Mouse (Mus musculus): ENCODE measurements around the gene Sod3. TPM values are rescaled to one million over a fixed set of nuclear protein-coding genes. Genes with fewer than 3 reads are reported as not detected.

Gene Sod3
- total and polyA plus RNA-seq, 3 experiments = 0.05 TPM; not detected in 2

GRCm38 (mm10) chr5:52410197-52410596, 46.6 kb downstream of the Sod3 start:
- Histone ChIP-seq H3K27me3 (ENCODE audit: insufficient read depth, low read length) (no peaks in the 10 kb centered on the region), H3K36me3 (replicated peaks) (no peaks in the 10 kb centered on the region), H3K4me3 (ENCODE audit: low read depth, low read length) (no peak overlapping the region), H3K4me1 (ENCODE audit: insufficient read depth, low read depth, low read length) (no peaks in the 10 kb centered on the region), H3K9me3 (replicated peaks) (peaks cover 49% of the 10 kb centered on the region)
- no peak for TF ChIP-seq GATA1 (IDR thresholded peaks at IDR 0.05; ENCODE audit: borderline replicate concordance, low read length)
- TF ChIP-seq TAL1 (conservative IDR thresholded peaks at IDR 0.05; ENCODE audit: low read depth, low read length) = no peak
- TF ChIP-seq POLR2AphosphoS5 (IDR thresholded peaks at IDR 0.05; ENCODE audit: insufficient replicate concordance, low read depth, low read length) = no peak
- TF ChIP-seq GATA2 (IDR thresholded peaks at IDR 0.05; ENCODE audit: borderline replicate concordance, low read depth, low read length) = no peak
- TF ChIP-seq CTCF (IDR thresholded peaks at IDR 0.05; ENCODE audit: low read depth, low read length) = no peak
- DNase-seq (ENCODE audit: low spot score) = no peak
- no peak for ATAC-seq (ENCODE audit: extremely low read depth, insufficient number of reproducible peaks, low FRiP score, poor library complexity, severe bottlenecking)

GRCm38 (mm10) chr5:52411567-52411966, 48.0 kb downstream of the Sod3 start:
- Histone ChIP-seq H3K27me3 (ENCODE audit: insufficient read depth, low read length) (no peaks in the 10 kb centered on the region), H3K4me3 (ENCODE audit: low read depth, low read length) (no peak overlapping the region), H3K36me3 (replicated peaks) (no peaks in the 10 kb centered on the region), H3K9me3 (replicated peaks) (peaks cover 43% of the 10 kb centered on the region), H3K4me1 (ENCODE audit: insufficient read depth, low read depth, low read length) (no peaks in the 10 kb centered on the region)
- DNase-seq (ENCODE audit: low spot score) (no peak), ATAC-seq (ENCODE audit: extremely low read depth, insufficient number of reproducible peaks, low FRiP score, poor library complexity, severe bottlenecking) (no peak)
- TF ChIP-seq GATA2 (IDR thresholded peaks at IDR 0.05; ENCODE audit: borderline replicate concordance, low read depth, low read length) (no peak), CTCF (IDR thresholded peaks at IDR 0.05; ENCODE audit: low read depth, low read length) (no peak), POLR2AphosphoS5 (IDR thresholded peaks at IDR 0.05; ENCODE audit: insufficient replicate concordance, low read depth, low read length) (no peak), TAL1 (conservative IDR thresholded peaks at IDR 0.05; ENCODE audit: low read depth, low read length) (no peak), GATA1 (IDR thresholded peaks at IDR 0.05; ENCODE audit: borderline replicate concordance, low read length) (no peak)

- no peaks in the 10 kb centered on the region for H3K36me3 ChIP-seq (replicated peaks)
- TF ChIP-seq GATA1 (IDR thresholded peaks at IDR 0.05; ENCODE audit: borderline replicate concordance, low read length) = no peak
- no peak for TF ChIP-seq TAL1 (conservative IDR thresholded peaks at IDR 0.05; ENCODE audit: low read depth, low read length)
- no peak for TF ChIP-seq POLR2AphosphoS5 (IDR thresholded peaks at IDR 0.05; ENCODE audit: insufficient replicate concordance, low read depth, low read length)
- no peak for TF ChIP-seq GATA2 (IDR thresholded peaks at IDR 0.05; ENCODE audit: borderline replicate concordance, low read depth, low read length)
- TF ChIP-seq CTCF (IDR thresholded peaks at IDR 0.05; ENCODE audit: low read depth, low read length) = no peak
- no peaks in the 10 kb centered on the region for H3K27me3 ChIP-seq (ENCODE audit: insufficient read depth, low read length)
- H3K4me1 ChIP-seq (ENCODE audit: insufficient read depth, low read depth, low read length) = no peaks in the 10 kb centered on the region
- peaks cover 31% of the 10 kb centered on the region for H3K9me3 ChIP-seq (replicated peaks)
- no peak for ATAC-seq (ENCODE audit: extremely low read depth, insufficient number of reproducible peaks, low FRiP score, poor library complexity, severe bottlenecking)
- DNase-seq (ENCODE audit: low spot score) = no peak
- no peak overlapping the region for H3K4me3 ChIP-seq (ENCODE audit: low read depth, low read length)
Measured at GRCm38 (mm10) chr5:52415193-52415592, 51.6 kb downstream of the Sod3 start.

DNA sequence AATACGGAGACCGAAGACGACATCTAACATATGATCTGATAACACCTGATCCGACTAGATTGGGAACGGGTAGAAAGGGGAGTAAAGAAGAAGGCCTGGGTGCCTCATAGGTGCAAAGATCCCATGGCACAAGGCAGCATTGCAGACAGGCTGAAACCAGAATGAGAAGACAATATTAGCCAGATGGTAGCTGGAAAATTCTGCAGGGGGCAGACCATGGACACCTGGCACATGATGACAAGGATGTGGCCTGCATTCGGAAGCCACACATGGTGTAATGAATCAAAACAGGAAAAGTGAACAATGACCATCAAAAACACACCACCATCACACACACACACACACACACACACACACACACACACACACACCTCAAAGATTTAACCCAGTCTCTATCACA, 52.3 kb downstream of the Sod3 start:
- no peak for ATAC-seq (ENCODE audit: extremely low read depth, insufficient number of reproducible peaks, low FRiP score, poor library complexity, severe bottlenecking)
- TF ChIP-seq TAL1 (conservative IDR thresholded peaks at IDR 0.05; ENCODE audit: low read depth, low read length) (no peak), POLR2AphosphoS5 (IDR thresholded peaks at IDR 0.05; ENCODE audit: insufficient replicate concordance, low read depth, low read length) (no peak), CTCF (IDR thresholded peaks at IDR 0.05; ENCODE audit: low read depth, low read length) (no peak), GATA1 (IDR thresholded peaks at IDR 0.05; ENCODE audit: borderline replicate concordance, low read length) (no peak)
- Histone ChIP-seq H3K9me3 (replicated peaks) (peaks cover 31% of the 10 kb centered on the region), H3K4me3 (ENCODE audit: low read depth, low read length) (no peak overlapping the region), H3K36me3 (replicated peaks) (no peaks in the 10 kb centered on the region), H3K27me3 (ENCODE audit: insufficient read depth, low read length) (no peaks in the 10 kb centered on the region), H3K4me1 (ENCODE audit: insufficient read depth, low read depth, low read length) (no peaks in the 10 kb centered on the region)
- DNase-seq (ENCODE audit: low spot score) = no peak

DNA sequence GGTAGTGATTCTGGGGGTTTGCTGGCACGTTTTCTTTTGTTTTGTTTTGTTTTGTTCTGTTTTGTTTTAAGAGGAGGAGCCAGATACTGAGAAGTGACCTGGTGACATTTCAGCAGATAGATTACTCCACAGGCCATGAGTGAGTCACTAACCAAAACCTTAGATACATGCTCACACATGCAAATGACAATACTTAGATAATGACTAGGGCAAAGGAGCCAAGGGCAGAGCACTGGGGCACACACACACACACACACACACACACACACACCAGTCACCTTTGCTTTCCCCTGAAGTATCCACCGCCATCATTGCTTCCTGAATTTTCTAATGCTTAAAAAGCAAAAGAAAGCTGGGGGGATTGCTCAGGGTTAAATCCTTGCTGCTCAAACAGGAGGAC, 52.9 kb downstream of the Sod3 start:
- H3K36me3 ChIP-seq (replicated peaks) = no peaks in the 10 kb centered on the region
- TF ChIP-seq GATA2 (IDR thresholded peaks at IDR 0.05; ENCODE audit: borderline replicate concordance, low read depth, low read length) = no peak
- no peak for TF ChIP-seq GATA1 (IDR thresholded peaks at IDR 0.05; ENCODE audit: borderline replicate concordance, low read length)
- no peak for TF ChIP-seq CTCF (IDR thresholded peaks at IDR 0.05; ENCODE audit: low read depth, low read length)
- no peaks in the 10 kb centered on the region for H3K4me1 ChIP-seq (ENCODE audit: insufficient read depth, low read depth, low read length)
- peaks cover 26% of the 10 kb centered on the region for H3K9me3 ChIP-seq (replicated peaks)
- H3K4me3 ChIP-seq (ENCODE audit: low read depth, low read length) = no peak overlapping the region
- ATAC-seq (ENCODE audit: extremely low read depth, insufficient number of reproducible peaks, low FRiP score, poor library complexity, severe bottlenecking) (no peak), DNase-seq (ENCODE audit: low spot score) (no peak)
- H3K27me3 ChIP-seq (ENCODE audit: insufficient read depth, low read length) = no peaks in the 10 kb centered on the region

Other genes with a start within 250 kb of the Sod3 start
- 231 and 237 TPM in 2 replicates for gene Dhx15, start 173.3 kb upstream of the Sod3 start, total RNA-seq (2014; fragmentation: Nextera tagmentation)
- 262 and 303 TPM in 2 replicates for gene Dhx15, start 173.3 kb upstream of the Sod3 start, total RNA-seq (2017)
- 96.8 and 101 TPM in 2 replicates for gene Dhx15, start 173.3 kb upstream of the Sod3 start, polyA plus RNA-seq (2012)
- not detected in 2 replicates for gene Ccdc149, start 107.7 kb downstream of the Sod3 start, total RNA-seq (2014; fragmentation: Nextera tagmentation)
- 0.12 TPM in 1 of 2 replicates, not detected in the other for gene Ccdc149, start 107.7 kb downstream of the Sod3 start, total RNA-seq (2017)
- gene Ccdc149, start 107.7 kb downstream of the Sod3 start, polyA plus RNA-seq (2012) = not detected in 2 replicates
- not detected in 2 replicates for gene Lgi2, start 202.7 kb downstream of the Sod3 start, total RNA-seq (2014; fragmentation: Nextera tagmentation)
- gene Lgi2, start 202.7 kb downstream of the Sod3 start, total RNA-seq (2017) = under 0.01 TPM in 1 of 2 replicates, not detected in the other
- gene Lgi2, start 202.7 kb downstream of the Sod3 start, polyA plus RNA-seq (2012) = not detected in 2 replicates

All from G1E (cell line).